In genomic region chr2:29123907-29124569, GRCm38 (mm10) we compare ENCODE assay signal across 8 mouse cellular contexts. TPM values are rescaled to one million over a fixed set of nuclear protein-coding genes. Genes with fewer than 3 reads are reported as not detected.
A peak's percentile ranks its signal among the peaks of the same experiment; 100 is the strongest.
DNase-seq lines count a peak whose midpoint lies in the region; ATAC-seq and TF ChIP-seq lines count a peak whose summit lies in the region.

Gene Setx (plus strand): TSS chr2:29124181.

- no peaks in the 10 kb centered on the region for H3K9me3 ChIP-seq in intestine, postnatal 0 days (ENCODE audit: control insufficient read depth)

- H3K9ac ChIP-seq in intestine, postnatal 0 days (ENCODE audit: low read depth, low read length), result peak within 1 kb of the TSS; percentile 79

- TF ChIP-seq CTCF in intestine, postnatal 0 days (IDR thresholded peaks at IDR 0.05; ENCODE audit: low read depth), result no peak

- WGBS in intestine, postnatal 0 days, result 60% methylated on average over 14 of the region's 14 CpGs

- H3K36me3 ChIP-seq in intestine, postnatal 0 days (ENCODE audit: control insufficient read depth, insufficient read depth), result peaks cover 9% of the 10 kb centered on the region; the same call in 1 of the 2 replicates

- ATAC-seq in common myeloid progenitor, adult 5-6 weeks (replicated peaks; ENCODE audit: low read depth, poor library complexity, severe bottlenecking), result no peak
- 0 out of 2 replicates have a peak, but pooled peaks have one; percentile 9 for ATAC-seq in intestine, postnatal 0 days
- no peak; the same call in 1 of the 2 replicates for ATAC-seq in megakaryocyte, adult 5-6 weeks (ENCODE audit: poor library complexity, severe bottlenecking)

- peak within 1 kb of the TSS; percentile 95 for H3K27ac ChIP-seq in intestine, postnatal 0 days (ENCODE audit: low read depth, low read length)

- H3K4me3 ChIP-seq in intestine, postnatal 0 days (ENCODE audit: low read depth, low read length), result peak within 1 kb of the TSS; percentile 81

- H3K27me3 ChIP-seq in intestine, postnatal 0 days (replicated peaks; ENCODE audit: control insufficient read depth, insufficient read depth, low read length), result no peaks in the 10 kb centered on the region

- DNase-seq in thymus, postnatal 14 days, result peak; percentile 16
- no peak for DNase-seq in thymus, postnatal 36 days
- peak; percentile 86 for DNase-seq in heart, adult 11 months
- DNase-seq in thymus, postnatal 4 days, result peak; percentile 17
- DNase-seq in spleen, postnatal 4 days (ENCODE audit: low spot score in 2 of 2), result no peak

- no peaks in the 10 kb centered on the region for H3K4me1 ChIP-seq in intestine, postnatal 0 days (replicated peaks; ENCODE audit: control insufficient read depth, insufficient read depth, low read length)

- H3K4me2 ChIP-seq in intestine, postnatal 0 days (replicated peaks; ENCODE audit: low read depth), result peak within 1 kb of the TSS; percentile 90

RNA-seq across cellular contexts. Expression of gene Setx, which starts in this region (rescaled TPM):
- 125 and 132 TPM in 2 replicates for total RNA-seq in common myeloid progenitor, adult 5-6 weeks (2017)
- polyA plus RNA-seq in intestine, postnatal 0 days (2015; fragmentation: Nextera tagmentation; extraction: Ambion mirVana), result 4.3 TPM in 2 replicates
- 33.0 and 42.0 TPM in 2 replicates for total RNA-seq in megakaryocyte, adult 5-6 weeks (2015)
- total RNA-seq in megakaryocyte, adult 5-6 weeks (2017), result 51.4 and 81.2 TPM in 2 replicates

Comparison
In these comparisons a context has a peak if more than half of its experiments do, and no peak if none do; other contexts are left out.
1. DNase-seq: peak in thymus, postnatal 14 days (single experiment), heart, adult 11 months (single experiment) and thymus, postnatal 4 days (single experiment); none in thymus, postnatal 36 days (0 of 2) and spleen, postnatal 4 days (0 of 2).